Mouse (Mus musculus) left cerebral cortex, postnatal 25 days (tissue): ENCODE data around the gene Arpp21. TPM values are rescaled to one million over a fixed set of nuclear protein-coding genes. Genes with fewer than 3 reads are reported as not detected.

Experiments used
- DNase-seq, 2 experiments: peaks; one replicate each; pipeline ENCODE4 v3.0.0; 2022; ENCODE audit warnings: low spot score in 2 of 2, mixed read lengths in 1 of 2
- intact Hi-C: fragments of 180-260 bp; cut with DNase I; formaldehyde crosslinking; loops from one replicate; pipeline ENCODE4 v1.15.1; 2025
- total RNA-seq, 2 experiments: library from RNA; stranded (reverse); gene quantifications; 2 replicates each; pipeline ENCODE4 v1.2.3; 2021

Arpp21 gene
- total RNA-seq, 2 experiments from 2014 or later = 805 to 898 TPM

- DNase-seq = peak; percentile 66 to 88
- intact Hi-C loops = loop anchor here (10.0 kb wide), 1 partner anchor 987 kb away; no protein-coding TSS in a partner anchor
These were observed 48.1 kb downstream of the Arpp21 start for GRCm38 (mm10) chr9:112187667-112188066.

DNA sequence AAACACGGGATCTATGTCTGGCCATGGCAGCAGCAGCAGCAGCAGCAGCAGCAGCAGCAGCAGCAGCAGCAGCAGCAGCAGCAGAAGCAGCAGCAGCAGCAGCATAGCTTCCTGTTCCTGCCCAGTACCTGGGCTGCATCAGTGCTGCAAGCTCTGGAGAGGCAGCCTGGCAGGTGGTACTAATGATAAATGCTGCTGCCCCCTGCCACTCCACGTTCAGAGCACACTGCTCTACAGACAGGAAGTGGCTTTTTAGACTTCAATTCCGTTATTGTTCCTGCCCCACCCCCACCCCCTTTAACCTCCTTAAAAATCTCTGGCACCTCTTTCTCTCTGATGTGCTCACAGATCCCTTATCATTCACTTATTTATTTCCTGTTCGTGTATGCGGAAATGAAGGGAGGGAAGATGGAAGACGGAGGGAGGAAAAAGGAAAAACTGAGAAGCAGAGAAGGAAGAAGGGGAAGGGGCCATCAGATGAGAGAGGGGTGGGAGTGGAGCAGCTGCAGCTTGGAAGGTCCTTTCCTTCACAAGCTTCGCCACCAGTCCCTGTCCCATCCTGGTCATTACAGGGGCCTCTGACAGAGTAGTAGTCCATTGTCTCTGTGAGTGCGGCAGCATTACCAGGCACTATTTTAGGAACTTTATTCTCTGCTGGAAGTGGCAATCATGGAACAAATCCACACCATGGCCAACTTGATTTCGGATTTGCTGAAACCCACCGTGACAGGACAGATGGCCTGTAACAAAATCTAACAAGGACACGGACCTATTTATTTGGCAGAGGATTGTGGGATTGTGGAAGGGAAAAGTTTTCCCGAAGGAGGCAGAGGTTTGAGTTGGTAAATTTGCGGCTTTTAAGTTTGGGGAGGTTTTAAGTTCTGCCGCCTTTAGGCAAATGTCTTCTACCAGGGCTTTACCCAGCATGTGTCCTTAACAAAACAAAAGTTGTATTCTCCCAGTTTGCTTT, 49.1 kb downstream of the Arpp21 start:
- DNase-seq = no peak
- intact Hi-C loops = loop anchor here (10.0 kb wide), 1 partner anchor 988 kb away; no protein-coding TSS in a partner anchor

DNA sequence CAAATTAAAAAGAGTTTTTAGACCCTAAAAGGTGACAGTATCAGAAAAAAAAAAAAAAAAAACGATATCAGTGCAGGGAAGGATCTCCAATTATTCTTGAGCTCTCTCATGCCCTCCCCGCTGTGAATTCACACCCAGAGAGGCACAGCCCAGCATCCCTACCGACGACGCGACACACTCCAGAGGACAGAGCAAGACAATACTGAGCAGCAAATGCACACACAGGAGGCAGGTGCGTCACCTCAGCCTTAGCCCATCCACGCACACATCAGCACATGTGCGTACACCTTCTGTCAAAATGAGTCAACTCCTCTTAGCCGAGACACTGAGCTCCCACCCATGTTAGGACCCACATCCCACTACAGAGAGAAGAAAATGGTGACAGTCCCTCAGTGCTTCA, 50.0 kb downstream of the Arpp21 start:
- DNase-seq = no peak
- intact Hi-C loops = loop anchor here (10.0 kb wide), 1 partner anchor 989 kb away; no protein-coding TSS in a partner anchor

GRCm38 (mm10) chr9:112182738-112183137, 53.0 kb downstream of the Arpp21 start:
- intact Hi-C loops = loop anchor here (10.0 kb wide), 1 partner anchor 992 kb away; no protein-coding TSS in a partner anchor

GRCm38 (mm10) chr9:112180006-112180405, 55.7 kb downstream of the Arpp21 start:
- DNase-seq = no peak
- intact Hi-C loops = loop anchor here (10.0 kb wide), 1 partner anchor 995 kb away; no protein-coding TSS in a partner anchor

More at GRCm38 (mm10) chr9:112182738-112183137, 53.0 kb downstream of the Arpp21 start:
- DNase-seq = no peak

- DNase-seq = no peak
- intact Hi-C loops = no loop called here
These were observed 57.3 kb downstream of the Arpp21 start for GRCm38 (mm10) chr9:112178438-112178837.

DNA sequence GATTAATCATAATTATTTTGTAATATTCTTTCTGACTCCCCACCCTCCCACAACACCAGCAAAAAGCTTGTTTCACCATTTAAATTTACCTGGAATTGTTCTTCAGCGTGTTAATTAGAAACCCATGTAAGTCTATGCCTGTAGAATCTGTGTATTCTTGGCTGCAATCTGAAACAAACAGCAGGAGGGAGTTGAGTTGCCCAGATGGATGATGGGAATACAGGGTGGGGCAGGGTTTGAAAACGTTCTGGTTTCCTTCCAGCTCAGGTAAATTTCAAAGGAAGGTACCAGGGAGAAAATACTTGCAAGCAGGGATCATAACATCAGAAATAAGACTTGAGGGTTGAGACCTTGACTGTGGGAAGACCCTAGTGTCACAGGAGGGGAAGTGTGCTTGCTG, 58.2 kb downstream of the Arpp21 start:
- intact Hi-C loops = no loop called here
- DNase-seq = no peak

GRCm38 (mm10) chr9:112176317-112176716, 59.4 kb downstream of the Arpp21 start:
- intact Hi-C loops = no loop called here
- DNase-seq = no peak

- intact Hi-C loops = no loop called here
- no peak for DNase-seq
These were observed 61.1 kb downstream of the Arpp21 start for GRCm38 (mm10) chr9:112174407-112175357.

DNA sequence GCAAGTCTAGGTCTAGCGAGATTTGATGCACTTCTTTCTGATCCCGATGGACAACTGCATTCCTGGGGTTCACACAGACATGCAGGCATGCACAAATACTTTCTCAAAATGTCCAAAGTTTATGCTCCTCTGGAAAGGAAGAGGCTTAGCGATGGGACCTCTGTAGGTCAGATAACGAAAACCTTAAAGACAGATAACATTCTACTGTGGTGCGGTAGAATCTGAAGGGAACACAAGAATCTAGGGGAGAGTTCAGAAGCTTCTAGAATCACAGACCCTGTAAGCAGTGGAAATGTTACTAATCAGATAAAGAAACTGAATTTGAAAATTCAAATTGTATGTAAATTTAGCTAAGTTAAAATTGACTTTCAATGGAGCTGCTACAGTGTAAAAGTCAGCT, 62.0 kb downstream of the Arpp21 start:
- intact Hi-C loops = no loop called here
- no peak for DNase-seq

DNA sequence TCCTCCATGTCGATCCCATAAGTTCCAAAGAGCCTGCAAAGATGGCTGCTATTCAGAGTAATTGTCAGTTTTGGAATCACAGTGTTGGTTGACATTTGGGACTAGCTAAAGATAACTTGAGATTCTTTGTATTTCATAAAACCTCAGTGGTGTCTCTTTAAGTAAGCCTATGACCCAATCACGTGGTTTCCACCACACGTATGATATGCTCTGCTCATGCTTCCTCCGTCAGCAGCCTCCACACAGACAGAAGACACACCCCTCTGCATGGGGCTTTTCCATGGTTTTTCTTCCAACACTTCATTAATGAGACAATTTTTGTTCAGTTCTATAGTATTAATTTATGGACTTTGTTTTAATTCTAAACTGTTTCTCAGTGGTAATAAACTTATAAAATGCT, 71.1 kb downstream of the Arpp21 start:
- DNase-seq = no peak
- intact Hi-C loops = no loop called here

DNA sequence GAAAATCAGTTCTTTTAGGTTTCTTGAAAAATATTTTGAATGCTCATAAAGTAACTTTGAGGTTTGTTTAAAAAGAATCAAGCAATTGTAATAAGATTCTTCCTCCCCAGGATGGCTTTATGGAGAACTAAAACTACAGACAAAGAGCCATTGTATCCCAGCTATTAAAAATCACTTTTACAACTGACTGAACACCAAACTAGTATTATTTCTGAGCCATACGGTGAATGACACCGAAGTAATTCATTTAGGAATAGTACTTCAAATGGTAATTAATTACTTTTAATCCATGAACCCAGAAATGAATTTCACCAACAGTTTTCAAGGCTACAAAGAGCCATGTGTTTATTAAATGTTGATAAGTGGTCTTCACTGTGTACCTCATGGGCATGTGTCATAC, 74.8 kb downstream of the Arpp21 start:
- no peak for DNase-seq
- intact Hi-C loops = no loop called here

DNA sequence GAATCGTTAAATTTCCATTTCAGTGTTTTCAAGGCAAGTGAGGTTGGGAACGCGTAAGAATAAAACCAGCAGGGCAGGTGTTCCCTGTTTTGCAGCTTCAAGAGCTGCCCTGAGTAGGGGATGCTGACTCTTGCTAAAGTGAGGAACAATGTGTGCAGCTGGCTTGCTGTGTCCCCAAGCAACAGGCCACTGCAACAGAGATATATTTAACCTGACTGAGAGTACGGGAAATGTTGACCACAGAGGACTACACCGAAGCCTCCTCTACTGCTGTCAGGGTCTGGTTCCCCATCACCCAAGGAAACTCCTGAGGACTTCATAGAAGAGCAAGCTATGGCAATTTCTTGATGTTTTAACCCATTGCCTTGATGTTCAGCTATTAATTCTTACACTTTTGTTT, 81.8 kb downstream of the Arpp21 start:
- DNase-seq = no peak
- intact Hi-C loops = no loop called here

DNA sequence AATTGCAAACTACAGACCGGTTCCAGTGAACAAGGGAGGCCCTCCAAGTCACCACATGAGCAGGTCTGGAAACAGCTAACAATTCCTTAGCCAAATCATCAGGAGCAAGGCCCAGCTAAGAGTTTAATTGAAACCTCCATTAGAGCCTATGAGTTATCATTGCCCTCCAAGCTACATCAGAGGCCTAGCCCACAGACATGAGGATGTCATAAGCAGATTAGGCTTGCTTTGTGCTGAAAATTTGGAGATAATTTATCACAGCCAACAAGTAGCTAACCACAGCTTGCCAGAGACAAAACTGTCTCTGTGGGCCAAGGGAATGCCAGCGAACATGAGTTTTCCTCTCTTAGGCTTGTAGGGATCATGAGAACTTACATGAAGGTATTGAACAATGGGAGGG, 83.0 kb downstream of the Arpp21 start:
- intact Hi-C loops = no loop called here
- no peak for DNase-seq

DNA sequence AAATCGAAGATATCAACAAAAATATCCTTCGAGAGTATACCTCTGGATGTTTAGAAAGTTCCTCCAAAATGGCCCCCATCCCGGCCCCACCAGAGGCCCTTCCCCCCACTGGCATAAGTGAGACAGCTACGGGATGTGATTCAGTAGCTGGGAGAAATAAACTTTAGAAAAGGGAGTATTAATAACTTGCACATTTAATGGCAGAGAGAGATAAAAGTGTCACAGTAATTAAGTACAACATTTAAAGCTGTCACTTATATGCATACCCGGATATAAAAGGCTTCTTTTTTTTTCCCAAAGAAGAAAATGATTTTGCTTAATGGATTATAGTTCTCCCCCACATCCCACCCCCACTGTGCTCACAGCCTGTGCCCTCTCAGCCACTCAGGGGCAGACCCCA, 84.6 kb downstream of the Arpp21 start:
- DNase-seq = no peak
- intact Hi-C loops = no loop called here

DNA sequence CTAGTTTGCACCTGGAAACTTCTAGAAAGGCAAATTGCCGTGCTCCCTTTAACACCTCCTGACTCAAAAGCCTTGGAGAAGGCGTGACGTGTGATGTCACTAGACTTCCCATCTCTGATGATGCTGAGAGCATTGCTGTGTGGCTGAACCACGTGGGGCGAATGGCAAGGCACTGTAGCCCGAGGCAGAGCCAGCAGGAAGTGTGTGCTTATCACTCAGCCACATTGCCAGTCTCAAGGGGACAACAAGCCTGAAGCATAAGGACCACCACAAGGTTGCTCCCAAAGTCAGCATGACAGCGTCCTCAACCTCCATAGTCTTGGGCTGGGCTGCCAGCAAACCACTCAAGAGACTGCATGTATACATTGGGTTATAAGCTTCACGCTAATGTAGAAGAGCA, 95.1 kb downstream of the Arpp21 start:
- intact Hi-C loops = no loop called here
- no peak for DNase-seq

DNA sequence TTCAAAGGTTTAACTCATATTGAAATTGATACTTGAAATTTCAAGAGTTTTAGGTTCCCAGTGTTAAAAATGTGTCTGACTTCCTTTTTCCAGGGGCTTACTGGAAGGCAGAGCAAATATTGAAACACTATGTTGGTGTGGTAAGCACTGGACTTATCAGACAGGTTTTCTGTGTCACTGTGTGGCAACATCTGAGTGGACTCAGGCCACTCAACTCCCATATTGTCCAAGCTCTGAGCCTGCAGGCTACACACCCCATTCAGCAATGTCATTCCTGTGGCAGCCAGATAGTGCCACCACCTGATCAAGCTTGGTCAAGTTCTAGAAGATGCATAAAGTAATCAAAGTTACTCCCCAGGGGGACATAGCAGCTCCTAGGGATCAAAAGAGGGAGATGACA, 97.9 kb downstream of the Arpp21 start:
- intact Hi-C loops = no loop called here
- DNase-seq = no peak

DNA sequence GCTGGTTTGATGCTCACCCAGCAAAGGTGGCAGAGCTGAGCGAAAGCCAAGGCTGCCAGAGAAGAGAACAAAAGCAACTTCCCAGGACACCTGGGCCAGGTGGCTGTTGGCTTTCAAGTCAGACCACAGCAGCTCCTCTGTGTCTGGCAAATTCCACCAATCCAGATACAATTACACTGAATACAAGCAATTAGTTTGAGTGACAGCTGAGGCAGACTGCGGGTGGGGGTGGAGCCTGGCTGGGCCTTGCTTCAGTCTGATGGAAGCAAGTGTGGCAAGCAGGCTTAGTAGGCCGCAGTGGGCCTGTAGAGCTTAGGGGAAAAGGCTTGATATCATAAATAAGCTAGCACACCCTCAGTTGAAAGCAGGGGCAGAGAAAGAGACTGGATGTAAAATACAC, 104.9 kb downstream of the Arpp21 start:
- intact Hi-C loops = no loop called here
- DNase-seq = no peak

GRCm38 (mm10) chr9:112124667-112125066, 111.1 kb downstream of the Arpp21 start:
- intact Hi-C loops = no loop called here
- no peak for DNase-seq

DNA sequence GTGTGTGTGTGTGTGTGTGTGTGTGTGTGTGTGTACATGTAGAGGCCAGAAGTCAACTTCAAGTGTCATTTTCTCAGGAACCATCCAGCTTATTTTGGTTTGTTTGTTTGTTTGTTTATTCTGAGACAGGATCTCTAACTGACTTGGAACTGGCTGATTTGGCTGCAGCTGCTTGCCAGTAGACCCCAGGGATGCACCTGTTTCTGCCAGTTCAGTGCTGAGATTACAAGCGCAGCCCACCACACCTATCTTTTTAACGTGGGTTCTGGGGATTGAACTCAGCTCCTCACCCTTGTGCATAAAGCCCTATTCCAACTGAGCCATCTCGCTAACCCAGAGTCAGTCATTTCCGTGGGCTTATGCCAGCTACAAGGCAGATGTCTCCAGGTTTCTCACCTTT, 111.6 kb downstream of the Arpp21 start:
- intact Hi-C loops = no loop called here
- no peak for DNase-seq
